Mouse (Mus musculus): ENCODE data around the gene Usb1.

Gene Usb1

DNA sequence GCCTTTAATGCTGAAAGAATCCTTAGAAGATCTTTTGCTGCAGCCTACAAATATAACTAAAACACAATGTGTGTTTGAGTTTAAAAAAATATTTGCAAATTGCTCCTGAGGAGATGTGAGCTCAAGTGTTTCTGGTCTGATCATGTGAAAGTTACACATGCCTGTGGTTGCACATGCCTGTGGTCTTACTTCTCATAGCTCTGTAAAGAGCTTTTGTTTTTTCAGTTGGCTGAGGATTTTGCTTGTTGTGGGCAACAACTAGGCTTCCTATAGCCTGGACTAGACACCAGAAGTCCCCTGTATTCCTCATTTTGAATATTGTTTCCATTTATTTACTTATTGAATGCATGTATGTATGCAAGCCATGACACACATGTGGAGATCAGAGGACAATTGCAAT is 4.3 kb downstream of the Usb1 start:
- DNase-seq = no peak

DNA sequence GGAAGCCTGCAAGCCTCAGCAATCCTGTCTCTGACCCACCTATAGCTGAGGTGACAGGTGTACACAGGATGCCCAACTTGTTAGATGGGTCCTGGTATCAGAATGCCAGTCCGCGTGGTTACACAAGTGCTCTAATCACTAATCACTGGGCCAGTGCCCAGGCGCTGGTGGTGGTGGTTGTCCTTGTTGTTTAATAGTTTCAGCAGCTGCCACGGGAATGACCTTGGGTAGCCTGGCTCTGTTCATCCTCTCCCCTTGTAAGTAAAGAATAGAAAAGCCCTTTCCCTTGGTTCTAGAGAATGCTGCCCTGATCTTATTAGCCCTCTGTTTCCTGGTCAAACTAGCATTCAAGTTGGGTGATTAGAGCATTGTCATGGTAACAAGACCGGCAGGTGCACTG is 9.6 kb downstream of the Usb1 start:
- no peak for DNase-seq

DNA sequence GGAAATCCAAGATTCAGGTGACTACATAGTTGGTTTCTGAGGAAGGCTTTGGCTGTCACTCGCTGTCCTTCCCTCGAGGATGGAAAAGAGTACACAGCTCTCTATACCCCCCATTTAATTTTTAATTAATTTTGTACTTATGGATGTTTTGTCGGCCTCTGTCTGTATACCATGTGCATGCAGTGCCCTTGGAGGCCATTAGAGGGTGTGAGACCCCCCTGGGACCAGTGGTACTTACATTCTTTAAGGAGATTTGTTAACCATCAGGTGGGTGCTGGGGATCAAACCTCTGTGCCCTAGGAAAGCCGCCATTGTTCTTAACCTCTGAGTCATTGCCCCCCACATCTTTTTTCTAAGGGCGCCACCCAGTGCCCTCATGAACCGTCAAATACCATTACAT is 12.6 kb downstream of the Usb1 start:
- DNase-seq = no peak

DNA sequence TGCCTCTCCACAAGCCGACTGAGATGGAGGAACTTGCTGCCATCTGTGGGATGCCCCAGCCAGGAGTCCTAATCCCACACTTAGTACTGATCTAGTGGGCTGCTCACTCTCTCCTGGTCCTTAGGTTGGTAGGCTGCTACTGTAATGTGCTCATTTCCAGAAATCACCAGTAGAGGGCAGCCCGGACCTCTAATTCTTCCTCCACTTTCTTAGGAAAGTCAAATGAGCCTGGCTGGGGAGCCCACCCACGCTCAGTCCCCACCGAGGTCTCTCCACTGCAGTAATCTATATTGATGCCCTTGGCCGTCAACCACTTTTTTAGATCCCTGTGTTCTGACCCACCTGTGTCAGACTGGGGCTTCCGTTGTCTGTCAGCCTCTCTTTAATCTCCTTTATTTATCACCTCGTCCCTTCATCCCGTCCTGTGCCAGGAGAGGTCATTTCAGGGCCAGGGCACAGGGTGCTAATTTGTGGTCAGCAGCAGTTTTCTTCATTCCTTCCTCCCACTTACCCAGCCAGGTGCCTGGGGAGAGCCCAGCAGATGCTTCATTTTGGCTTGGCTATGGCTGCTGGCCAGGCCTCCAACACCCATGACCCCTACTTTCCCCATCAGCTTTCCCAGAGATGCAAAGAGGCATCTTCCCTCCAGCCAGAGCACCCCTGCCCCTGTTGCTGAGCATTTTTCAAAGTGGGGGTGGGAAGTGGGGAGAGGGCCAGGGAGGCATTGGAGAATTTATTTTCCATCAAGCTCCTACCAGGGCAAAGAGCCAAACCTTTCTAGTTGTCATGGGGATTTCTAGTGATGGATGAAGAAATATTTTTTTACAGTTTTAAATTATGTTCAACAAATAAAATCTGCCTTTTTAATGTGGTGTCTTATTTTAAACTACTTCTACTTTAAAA is 14.8 kb downstream of the Usb1 start:
- peak; percentile 85 for DNase-seq

DNA sequence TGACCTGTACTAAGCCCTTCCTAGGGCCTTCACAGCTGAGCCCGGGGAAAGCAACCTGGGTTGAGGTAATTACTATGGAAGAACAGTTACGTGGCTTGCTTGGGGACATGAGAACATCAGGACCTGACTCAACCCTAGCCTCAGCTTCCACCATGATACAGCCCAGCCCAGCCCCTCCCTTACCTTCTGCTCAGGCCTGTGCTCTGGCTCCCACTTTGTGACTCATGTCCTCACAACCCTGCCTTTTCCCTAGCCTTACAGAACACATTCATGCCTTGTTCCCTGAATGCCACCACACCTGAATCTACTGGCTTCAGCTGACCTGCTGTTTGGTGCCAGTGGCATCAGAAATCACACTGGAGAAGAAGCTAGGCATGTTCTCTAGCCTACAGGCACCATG is 16.3 kb downstream of the Usb1 start:
- DNase-seq = no peak

DNA sequence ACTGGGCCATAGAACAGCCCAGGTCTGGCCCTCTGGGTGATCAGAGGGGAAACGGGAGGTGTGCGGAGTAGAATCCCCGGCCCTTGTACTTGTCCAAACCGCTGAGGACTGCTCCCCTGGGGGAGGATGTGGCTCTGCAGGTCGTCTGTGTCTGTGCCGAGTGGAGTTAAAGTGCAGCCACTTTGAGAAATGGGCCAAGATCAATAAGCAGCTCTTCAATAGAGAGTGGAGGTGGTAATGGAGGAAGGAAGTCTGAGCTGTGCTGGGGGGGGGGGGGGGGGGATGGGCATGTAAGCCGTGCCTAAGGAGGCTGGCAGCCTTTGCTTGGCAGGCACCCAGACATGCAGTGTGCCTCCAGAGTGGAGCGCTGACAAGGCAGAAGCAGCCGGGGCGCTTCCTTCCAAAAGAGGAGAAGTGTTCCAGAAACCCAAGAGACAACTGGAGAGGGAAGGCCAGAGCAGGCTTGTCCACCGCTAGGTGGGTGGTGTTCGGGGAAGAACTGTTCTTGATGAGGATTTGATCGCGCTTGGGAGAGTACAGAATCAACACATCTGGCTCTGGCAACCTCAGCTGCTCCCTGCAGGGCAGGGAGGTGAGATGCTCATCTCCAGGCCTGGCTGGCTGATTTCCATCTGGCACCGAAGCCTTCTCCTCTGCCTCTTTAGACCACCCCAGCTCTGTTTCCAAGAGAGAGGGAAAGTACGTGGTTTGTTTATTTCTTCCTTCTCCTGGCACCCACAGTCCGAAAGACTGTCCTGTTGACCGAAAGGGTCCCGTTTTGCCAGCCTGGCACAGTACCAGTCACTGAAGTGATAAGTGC is 16.9 kb downstream of the Usb1 start:
- peak; percentile 81 for DNase-seq

DNA sequence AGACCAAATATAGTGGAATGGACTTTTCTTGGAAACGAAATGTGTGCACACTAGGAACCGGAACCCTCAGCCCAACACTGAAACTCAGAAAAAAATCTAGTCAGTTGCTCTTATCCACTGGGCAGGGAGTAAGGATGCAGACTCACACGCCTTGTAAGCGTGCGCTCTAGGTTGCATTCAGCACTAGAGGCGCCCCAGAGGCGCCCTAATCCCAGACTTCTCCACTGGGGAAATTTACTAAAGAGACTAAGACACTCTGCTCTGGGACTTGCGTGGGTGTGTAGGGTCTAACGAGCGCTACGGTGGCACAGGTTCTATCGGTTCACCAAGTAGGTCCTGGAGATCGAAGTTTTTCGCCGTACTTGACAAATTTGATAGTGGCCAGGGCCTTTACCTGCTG is 19.4 kb downstream of the Usb1 start:
- DNase-seq = peak; percentile 55

DNA sequence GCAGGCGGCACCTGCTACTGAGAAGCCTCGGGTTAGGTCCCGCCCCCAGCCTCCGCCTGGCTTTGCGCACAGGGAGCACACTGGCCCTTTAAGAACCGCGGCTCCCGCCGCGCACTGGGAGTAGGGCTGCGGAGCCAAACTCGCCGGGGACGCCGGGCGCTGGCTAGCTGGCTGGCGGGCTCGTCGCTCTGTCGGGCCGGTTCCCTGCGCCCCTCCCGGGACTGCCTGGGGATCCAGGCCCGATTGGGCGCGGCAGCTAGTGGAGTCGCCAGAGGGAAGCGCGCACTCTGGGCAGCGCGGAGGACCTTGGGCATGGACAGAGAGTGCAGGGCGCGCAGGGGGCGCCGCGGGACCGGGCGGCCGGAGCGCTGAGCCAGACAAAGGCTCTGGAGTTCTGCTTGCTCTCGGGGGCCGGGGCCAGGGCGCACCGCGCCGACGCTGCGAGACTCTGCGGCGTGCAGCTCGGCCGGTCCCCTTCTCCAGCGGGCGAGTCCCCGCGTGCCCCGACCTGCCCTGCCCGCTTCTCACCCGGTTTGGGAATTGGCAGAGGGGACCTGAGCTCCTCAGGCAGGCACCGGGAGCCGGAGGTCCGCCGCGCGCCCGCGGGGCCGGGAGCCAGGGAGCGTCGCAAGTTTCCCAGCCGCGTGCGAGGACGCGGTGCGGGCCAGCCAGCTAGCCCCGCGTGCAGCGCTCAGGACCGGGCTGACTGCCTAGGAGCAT is 20.2 kb downstream of the Usb1 start, which contains the start of gene Mmp15:
TSS of gene Mmp15 (plus strand) at position 118 of the 720 bp plus-strand sequence.
- DNase-seq = peak; percentile 87

DNA sequence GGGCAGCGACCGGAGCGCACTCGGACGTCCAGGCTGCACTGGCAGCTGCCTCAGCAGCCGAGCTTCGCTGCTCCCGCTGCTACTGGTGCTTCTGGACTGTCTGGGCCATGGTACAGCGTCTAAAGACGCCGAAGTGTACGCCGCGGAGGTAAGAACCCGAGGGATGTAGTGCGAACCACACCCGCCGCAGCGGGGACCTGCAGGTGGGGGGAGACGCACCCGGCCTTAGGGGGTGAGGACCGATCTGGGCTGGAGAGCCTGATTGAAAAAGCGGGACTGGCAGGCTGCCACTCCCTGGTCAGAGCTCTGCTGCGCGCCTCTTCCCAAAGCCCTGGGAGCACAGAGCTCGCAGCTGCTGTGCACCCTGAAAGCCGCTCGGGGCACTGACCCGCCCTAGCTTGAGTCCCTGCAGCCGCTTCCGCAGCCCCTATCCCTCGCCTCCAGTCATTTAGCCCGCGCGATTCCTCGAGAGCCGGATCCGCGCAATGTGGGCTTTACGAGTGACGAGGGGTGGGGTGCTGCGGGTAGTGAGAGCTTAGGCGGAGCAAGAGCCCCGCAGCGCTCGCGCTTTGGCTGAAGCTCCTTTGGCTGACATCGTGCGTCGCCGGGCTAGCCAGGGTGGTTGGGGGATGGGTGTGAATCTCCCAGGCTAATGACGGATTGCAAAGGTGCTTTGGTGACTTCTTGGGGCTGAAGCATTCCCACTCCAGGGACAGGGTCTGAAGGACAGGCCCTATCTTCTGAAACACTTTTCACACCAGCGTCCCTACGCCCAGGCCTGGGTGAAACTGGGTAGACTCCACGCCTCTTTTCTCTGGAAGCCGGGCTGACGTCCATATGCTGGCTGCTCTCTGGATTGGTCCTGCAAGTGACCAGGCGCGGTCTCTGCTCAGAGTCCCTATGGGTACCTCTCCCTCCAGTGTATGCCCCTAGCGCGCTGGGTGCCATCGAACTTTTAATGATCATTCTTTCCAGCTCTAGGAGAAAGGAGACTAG is 21.1 kb downstream of the Usb1 start:
- DNase-seq = peak; percentile 70

DNA sequence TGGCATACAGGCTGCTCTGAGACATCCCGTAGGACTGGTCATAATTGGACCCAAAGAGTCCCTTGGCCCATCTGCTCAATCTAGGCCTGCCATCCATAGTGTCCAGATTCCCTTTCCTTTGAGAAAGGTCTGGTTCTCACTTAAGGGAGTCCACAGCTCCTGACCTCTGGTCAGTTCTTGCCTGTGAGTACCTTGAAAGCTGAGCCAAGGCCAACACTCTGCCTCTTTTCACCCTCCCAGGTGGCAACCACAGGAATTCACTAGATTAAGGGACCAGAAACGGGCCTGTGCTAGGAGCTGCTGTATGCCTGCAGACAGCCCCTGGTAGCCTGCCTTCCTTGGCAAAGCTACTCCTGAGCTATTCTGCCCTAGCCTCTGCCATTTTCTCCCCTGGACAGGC is 22.5 kb downstream of the Usb1 start:
- peak; percentile 42 for DNase-seq

DNA sequence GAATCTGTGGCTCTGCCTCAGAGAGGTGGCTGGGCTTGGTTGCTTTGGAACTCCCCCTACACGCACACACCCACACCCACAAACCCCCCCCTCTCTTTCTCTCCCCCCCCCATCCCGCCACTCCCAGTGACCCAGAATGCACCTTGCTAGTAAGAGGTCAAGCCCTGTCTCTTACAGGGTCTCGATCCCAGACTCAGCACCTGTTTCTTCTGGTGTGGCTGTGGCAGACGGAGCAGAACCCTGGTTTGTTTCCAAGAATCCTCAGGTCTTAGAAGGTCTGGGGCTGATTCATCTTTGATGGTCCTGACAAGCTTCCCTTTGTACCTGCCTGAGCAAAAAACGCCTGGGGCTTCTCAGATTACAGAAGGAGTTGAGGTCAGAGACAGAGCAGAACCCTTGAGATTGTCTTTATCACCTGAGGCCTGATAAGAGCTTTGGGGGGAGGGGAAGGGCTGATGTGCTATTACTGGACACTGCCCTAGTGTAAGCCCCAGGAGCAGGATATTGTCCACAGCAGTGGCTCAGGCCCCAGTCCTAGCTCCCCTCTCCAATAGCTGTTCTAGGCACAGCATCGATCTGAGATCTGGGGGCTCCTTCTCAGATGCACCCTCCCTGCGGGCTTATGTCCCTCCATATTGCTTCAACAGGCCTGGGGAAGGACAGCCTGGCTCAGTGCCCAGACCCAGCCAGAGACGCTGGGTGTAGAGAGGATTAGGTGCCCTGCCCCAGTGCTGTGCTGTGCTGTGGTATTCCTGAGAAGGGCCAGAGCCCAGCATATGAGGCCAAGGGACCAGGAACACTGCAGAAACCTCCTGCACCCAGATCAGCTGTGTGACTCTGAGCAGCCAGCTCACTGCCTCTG is 26.7 kb downstream of the Usb1 start:
- no peak for DNase-seq

DNA sequence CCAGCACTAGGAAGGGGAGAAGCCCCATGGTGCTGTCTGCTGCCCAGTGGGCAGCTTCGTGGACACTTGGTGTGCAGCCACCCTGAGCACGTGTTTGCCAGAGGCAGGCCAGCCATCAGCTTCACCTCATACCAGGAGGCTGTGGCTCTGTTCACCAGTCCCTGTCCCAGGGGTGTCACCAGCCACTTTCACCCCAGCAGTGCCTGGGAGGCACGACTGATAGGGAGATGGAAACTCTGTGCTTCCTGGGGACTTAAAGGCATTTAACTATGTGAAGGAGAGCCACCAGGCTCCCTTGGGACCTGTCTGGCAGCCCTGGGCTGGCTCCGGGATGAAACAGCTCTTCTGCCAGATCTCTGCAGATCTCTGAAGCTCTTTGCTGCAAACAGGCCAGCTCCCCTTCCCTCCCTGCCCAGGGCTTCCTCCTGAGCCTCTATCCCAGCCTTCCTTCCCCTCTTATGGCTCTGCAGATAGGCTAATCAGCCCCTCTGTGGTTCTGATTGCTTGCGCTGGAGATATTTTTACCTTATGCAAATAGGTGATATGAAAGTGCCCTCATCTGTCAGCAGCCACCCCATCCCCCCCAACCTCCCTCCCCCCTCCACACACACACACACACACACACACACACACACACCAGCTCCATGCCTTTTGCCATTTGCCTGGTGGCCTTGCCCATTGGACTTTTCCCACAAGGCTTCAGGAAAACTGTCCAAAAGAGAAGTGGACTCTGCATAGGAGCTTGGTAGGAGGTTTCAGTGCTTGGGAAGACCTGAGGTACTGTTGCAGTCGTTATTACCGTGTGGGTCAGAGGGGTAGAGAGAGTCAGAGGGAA is 28.3 kb downstream of the Usb1 start:
- no peak for DNase-seq

DNA sequence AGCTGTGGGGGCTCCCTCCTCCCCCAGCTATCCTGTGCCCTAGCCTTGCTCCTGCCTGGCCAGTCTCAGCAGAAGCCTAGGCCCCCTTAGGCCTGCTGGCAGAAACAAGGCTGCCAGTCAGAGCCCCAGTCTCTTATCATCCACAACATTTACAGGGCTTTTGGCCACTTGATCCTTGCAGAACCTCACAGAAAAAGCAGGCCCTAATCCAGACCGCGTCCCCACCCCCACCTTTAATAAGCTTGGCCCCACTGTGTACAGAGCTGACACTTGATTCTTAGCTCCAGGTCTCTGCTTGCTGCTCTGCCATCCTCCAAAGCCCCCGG is 28.9 kb downstream of the Usb1 start:
- no peak for DNase-seq

DNA sequence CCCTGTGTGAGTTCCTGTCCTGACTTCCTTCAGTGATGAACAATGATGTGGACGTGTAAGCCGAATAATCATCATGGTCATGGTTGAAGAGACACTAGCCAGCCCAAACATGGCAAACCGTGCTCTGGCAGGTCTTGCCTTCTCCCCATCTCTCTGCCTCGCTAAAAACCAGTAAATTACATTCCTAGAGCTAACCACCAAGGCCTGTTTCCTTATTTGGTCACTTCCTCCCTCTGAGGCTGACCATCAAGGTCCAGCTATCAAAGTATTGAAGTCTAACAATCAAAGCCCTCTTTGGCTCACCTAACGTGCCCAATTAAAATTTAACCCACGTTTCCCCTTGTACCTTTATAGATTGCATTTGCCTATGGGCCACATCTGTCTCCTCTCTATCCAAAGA is 30.2 kb downstream of the Usb1 start:
- DNase-seq = no peak

DNA sequence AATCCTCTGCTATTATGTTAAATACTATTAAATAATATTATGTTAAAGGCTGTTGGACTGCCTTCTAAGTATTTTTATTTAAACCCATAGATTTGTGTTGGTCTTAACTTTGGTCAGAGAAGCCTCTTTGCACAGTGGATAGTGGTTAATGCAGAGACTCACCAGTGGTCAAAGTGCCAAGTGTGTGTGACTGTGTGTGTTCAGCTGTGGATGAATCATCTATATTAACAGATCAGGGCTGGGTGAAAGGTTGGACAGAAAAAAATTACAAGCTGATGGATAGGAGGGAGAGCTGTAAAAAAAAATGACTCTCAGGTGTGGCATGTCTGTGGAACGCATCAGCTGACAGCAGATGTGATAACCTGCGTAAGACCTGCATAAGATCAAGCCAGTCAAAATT is 31.8 kb downstream of the Usb1 start:
- DNase-seq = no peak

DNA sequence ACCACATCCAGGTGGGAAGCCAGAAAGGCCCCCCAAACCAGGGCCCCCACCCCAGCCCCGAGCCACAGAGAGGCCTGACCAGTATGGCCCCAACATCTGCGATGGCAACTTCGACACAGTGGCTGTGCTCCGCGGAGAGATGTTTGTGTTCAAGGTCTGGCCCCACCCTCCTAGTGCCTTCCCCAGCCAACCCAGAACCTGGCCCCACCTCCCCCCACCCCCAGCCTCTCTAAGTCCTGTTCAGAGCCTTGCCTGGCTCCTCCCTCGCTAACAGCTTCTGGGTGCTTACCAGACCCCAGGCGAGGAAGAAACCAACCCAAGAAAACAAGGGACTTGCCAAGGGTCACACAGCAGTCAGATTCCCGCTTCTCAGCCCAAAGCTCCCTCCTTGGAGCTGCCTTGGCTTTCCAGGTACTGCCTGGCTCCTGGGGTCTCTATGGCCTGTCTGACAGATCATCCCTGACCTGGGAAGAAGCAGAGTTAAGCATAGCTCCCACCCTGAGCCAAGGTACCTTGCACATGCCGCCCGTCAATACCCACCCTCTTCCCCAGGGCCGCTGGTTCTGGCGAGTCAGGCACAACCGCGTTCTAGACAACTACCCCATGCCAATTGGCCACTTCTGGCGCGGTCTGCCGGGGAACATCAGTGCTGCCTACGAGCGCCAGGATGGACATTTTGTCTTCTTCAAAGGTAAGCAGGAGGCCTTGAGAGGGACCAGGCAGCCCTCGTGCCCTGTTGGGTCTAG is 37.7 kb downstream of the Usb1 start:
- DNase-seq = no peak

DNA sequence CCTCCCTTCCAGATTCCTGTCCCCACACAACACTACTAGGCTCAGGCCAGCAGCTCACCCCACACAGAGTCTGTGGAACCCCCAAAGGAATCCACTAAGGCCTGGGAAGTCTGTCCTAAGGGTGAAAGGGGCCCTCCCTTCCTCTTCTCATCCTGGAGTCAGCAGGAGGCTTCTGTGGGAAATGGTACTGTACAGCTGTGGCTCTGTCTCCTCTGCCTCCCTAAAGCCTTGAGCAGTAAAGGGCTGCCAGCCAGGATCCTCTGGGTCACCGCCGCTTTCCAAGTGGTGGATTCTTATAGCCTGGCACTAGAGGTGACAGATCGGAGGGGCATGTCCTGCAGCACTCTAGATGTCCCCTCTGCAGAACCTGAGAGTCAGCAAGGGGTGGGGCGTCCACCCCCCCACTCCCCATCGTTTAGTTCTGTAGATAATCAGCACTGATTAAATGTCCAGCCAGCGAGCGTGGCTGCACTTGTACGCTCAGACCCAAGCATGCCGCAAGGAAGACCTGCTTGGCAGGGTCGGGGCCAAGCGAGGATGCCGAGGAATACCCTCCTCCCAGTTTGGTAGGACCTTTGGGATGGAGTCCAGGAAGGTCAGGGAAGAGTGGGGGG is 41.4 kb downstream of the Usb1 start:
- no peak for DNase-seq

DNA sequence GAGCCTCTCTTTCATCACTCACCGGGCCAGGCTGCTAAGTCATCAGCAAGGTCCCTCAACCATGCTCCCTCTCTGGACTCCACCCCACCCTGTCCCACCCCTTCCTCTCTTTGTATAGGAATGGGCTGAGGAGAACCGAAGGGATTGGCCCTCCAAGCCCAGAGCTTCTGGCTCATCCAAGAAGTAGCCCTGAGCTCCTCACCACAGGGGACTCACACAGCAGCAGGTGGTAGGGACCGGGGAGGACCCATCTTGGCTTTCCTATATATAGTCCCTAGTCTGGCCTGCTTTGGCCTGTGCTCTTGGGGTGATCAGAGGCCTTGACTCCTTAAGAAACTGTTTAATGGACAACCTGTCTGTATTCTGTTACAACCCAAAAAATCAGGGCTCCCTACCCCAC is 42.3 kb downstream of the Usb1 start:
- DNase-seq = peak; percentile 31

DNA sequence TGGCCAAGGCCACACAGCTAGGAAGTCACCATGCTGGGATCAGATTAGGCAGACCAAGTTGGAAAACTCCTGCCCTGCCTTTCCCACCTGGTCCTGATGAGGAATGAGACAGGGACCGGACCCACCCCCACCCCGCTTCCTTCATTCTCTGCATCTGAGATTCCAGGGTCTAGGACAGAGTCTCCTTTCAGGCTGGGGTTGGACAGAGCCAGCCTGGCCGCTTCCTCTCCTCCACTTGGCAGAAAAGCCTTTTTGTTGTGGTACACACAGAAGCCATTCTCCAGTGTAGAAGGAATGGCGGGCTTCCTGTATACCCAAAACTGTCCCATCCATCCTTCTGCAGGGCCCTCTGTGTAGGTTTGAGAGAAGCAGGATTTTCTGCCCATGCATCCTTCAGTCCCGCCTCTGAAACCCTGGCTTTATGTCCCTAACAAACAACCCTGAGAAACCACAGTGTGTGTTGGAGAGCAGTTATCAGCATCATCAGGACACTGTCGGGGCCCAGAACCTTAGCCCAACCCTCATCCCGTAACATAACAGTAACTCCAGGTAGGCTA is 43.4 kb downstream of the Usb1 start:
- DNase-seq = no peak

All from lung, postnatal 10 days (tissue).